Mouse (Mus musculus): ENCODE results near the gene Edar.

DNA sequence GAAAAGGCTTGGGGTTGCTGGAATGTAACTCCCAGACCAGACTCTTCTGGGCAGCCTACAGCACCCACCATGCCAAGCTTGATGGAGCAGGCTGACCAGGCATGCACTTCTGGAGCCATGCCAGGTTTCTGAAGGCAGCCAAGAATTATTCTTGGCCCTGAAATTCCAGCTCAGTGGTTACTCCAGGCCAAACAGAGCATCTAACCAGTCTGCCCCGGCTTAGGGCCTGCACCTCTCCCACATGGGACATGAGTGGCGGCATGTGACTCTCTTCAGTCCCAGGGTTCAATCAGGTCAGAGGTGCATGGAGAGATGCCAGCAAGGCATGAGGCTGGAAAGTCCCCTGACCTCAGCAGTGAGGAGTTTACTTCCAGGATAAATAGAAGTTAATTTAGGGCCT is 70.7 kb downstream of the Edar start:
- no peak for TF ChIP-seq POLR2A (IDR thresholded peaks at IDR 0.05; ENCODE audit: extremely low read depth, insufficient read depth, low read length)
- no peak for TF ChIP-seq CTCF (IDR thresholded peaks at IDR 0.05; ENCODE audit: extremely low read depth, insufficient read depth, low read length)

Measured in cortical plate, adult 2 months (tissue).